Mouse (Mus musculus) spleen, adult 18-20 months (tissue): ENCODE data around the gene Syt9.

Source experiments
- DNase-seq, 2 experiments: peaks; one replicate each; pipeline ENCODE4 v3.0.0; 2022; ENCODE audit warnings: mixed read lengths in 2 of 2

Syt9 gene

GRCm38 (mm10) chr7:107370232-107371125 lies at the start of gene Syt9:
Syt9 (plus strand) TSS chr7:107370728.
- DNase-seq, result no peak

- DNase-seq, result no peak
Measured at GRCm38 (mm10) chr7:107339013-107339412, 31.5 kb upstream of the Syt9 start.

- no peak for DNase-seq
Measured at GRCm38 (mm10) chr7:107339560-107340057, 30.9 kb upstream of the Syt9 start.

- no peak for DNase-seq
Measured at GRCm38 (mm10) chr7:107340221-107340620, 30.3 kb upstream of the Syt9 start.

- no peak for DNase-seq
Measured at GRCm38 (mm10) chr7:107341519-107342190, 28.9 kb upstream of the Syt9 start.

GRCm38 (mm10) chr7:107349201-107349600 lies 21.3 kb upstream of the Syt9 start:
- DNase-seq, result no peak

- DNase-seq, result no peak
Measured at GRCm38 (mm10) chr7:107362153-107362552, 8.4 kb upstream of the Syt9 start.

- DNase-seq, result no peak
Measured at GRCm38 (mm10) chr7:107362634-107363033, 7.9 kb upstream of the Syt9 start.

GRCm38 (mm10) chr7:107371126-107371920 lies 795 bp downstream of the Syt9 start:
- DNase-seq, result no peak

- DNase-seq, result no peak
Measured at GRCm38 (mm10) chr7:107380562-107380961, 10.0 kb downstream of the Syt9 start.

GRCm38 (mm10) chr7:107389604-107390003 lies 19.1 kb downstream of the Syt9 start:
- DNase-seq, result no peak

- DNase-seq, result no peak
Measured at GRCm38 (mm10) chr7:107392749-107393148, 22.2 kb downstream of the Syt9 start.

GRCm38 (mm10) chr7:107400061-107400799 lies 29.7 kb downstream of the Syt9 start:
- no peak for DNase-seq

GRCm38 (mm10) chr7:107403261-107403660 lies 32.7 kb downstream of the Syt9 start:
- no peak for DNase-seq

- no peak for DNase-seq
Measured at GRCm38 (mm10) chr7:107414928-107415327, 44.4 kb downstream of the Syt9 start.

GRCm38 (mm10) chr7:107417043-107417850 lies 46.7 kb downstream of the Syt9 start:
- DNase-seq, result no peak

- DNase-seq, result no peak
Measured at GRCm38 (mm10) chr7:107437381-107437780, 66.9 kb downstream of the Syt9 start.

- DNase-seq, result no peak
Measured at GRCm38 (mm10) chr7:107444579-107444978, 74.1 kb downstream of the Syt9 start.

- DNase-seq, result no peak
Measured at GRCm38 (mm10) chr7:107454660-107455059, 84.1 kb downstream of the Syt9 start.

GRCm38 (mm10) chr7:107455118-107455521 lies 84.6 kb downstream of the Syt9 start:
- DNase-seq, result no peak

GRCm38 (mm10) chr7:107461167-107461566 lies 90.6 kb downstream of the Syt9 start:
- DNase-seq, result no peak
